Mouse (Mus musculus): ENCODE measurements around the gene Tmem205.

GRCm38 (mm10) chr9:21943638-21944037 lies 16.3 kb upstream of the Tmem205 start:
- TF ChIP-seq POLR2A (IDR thresholded peaks at IDR 0.05; ENCODE audit: low read depth, low read length) = no peak
- no peak for TF ChIP-seq CTCF (IDR thresholded peaks at IDR 0.05; ENCODE audit: borderline replicate concordance, insufficient read depth, low read length)

All from embryonic fibroblast, embryonic 13.5 days (primary cell).